Mouse (Mus musculus): ENCODE measurements around the gene Olfr1156.

Olfr1156 gene

DNA sequence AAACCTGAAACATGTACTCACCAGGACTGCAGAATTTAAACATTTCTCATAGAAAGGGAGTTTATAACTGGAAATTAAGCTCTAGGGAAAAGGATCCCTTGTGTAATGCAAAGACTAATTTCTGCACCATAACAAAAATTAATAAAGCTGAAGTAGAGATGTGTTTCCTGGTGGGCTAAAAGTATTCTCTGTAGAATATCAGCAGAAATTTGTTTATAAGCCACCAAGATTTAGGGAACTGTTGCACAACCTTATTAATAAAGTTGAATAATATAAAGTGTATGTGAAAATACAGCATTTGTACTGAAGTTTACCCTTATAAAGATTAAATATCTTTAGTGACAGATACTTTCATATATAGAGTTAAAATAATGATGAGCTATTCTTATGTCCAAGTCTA, at the start of gene Olfr1156:
Gene Olfr1156 (minus strand): TSS at position 101 of the 400 bp plus-strand sequence.
- DNase-seq (ENCODE audit: low read depth, low spot score) = no peak

DNA sequence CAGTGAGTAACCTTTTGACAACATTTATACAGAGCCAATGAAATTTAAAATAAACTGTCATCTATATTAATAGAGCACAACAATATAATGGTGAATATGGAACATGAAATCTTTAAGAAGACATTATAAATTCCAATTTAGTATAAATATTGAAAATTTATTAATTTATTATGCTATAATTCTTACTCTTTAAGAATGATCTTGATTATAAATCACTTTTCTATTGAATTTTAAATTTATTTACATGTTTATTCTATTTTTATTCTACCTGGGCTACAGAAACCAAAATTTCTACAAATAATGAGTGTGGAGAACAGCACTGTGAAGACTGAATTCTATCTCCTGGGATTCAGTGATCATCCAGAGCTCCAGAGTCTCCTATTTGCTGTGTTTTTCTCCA, 36.9 kb upstream of the Olfr1156 start, which contains the start of gene Olfr1158:
Gene Olfr1158 (plus strand): TSS at position 301 of the 400 bp plus-strand sequence.
- DNase-seq (ENCODE audit: low read depth, low spot score) = no peak

DNA sequence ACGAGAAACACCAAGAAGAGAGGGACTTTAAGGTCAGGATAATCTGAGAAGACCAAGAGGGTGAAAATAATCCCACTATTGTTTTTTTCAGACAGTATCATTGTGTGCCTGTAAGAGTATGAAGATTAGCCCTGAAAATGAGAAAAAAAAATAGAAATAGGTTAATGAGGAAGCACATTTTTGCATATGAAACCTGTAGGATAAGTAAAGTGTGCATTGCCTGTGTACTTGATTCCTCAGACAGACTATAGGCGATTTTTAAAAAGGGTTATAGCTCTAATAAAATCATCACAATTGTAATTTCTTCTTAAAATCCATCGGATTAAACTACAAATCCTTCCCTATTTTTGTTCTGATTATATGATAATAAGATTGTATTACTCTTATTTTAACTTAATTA, 21.7 kb upstream of the Olfr1156 start, which contains the start of gene Olfr74:
Gene Olfr74 (minus strand): TSS at position 101 of the 400 bp plus-strand sequence.
- DNase-seq (ENCODE audit: low read depth, low spot score) = no peak

DNA sequence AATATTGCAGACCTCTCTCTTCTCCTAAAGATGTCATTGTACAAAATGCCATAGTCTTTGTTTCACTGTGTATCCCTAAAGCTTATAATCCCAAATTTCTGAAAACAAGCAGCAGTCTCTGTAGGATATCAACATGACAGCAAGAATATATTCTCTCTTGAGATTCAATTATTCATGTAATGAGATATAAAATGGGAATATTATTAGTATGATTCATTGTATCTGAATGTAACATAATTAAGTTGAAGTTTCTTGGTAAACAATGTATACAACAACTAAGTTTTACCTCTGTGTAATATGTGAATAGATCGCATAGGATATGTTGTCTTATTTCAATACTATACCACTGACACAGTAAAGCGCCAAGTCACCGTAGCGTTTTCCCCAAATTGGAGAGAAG, 15.3 kb upstream of the Olfr1156 start, which contains the start of gene Olfr1157:
Gene Olfr1157 (minus strand): TSS at position 101 of the 400 bp plus-strand sequence.
- DNase-seq (ENCODE audit: low read depth, low spot score) = no peak

DNA sequence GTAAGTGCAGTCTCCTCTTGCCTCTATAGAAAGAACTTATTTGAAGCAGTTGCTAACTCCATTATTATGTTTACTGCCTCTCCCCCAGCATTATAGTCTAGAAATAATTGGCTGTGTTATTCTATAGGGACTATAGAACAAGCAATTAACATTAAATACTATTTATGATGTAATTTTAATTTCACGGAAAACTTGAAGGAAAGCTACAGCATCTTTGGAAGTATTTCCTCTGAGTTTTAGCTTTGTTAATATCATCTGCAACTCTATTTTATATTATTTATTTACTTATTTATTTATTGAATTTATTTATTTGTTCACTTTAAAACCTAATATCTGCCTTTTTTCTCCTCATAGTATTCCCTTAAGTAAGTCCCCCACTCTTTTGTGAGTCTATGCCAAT, 7.9 kb downstream of the Olfr1156 start, which contains the start of gene Olfr1155:
Gene Olfr1155 (minus strand): TSS at position 101 of the 400 bp plus-strand sequence.
- no peak for DNase-seq (ENCODE audit: low read depth, low spot score)

DNA sequence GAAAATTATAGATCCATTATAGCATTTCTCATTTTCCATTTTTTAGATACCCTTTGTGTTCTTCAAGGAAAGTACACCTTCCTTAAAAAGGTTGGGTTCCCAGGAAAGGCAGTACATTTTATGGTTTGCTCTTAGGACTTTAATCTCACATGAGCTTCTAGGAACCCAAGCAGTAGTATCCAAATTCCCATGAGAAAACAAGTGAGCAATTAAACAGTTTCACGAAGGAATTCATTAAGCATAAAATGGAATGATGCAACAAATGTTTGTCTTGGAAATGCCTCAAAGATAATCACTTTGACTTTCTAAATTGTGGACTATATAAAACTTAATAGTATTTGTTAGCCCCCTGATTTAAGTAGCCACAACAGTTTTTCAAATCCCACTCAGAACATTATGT, 47.8 kb downstream of the Olfr1156 start, which contains the start of gene Olfr1154:
Gene Olfr1154 (minus strand): TSS at position 101 of the 400 bp plus-strand sequence.
- DNase-seq (ENCODE audit: low read depth, low spot score) = no peak
